Mouse (Mus musculus): ENCODE data around the gene Itih4. TPM values are rescaled to one million over a fixed set of nuclear protein-coding genes. Genes with fewer than 3 reads are reported as not detected.

Itih4 gene
- polyA plus RNA-seq, 1 experiment from 2014 or later, result not detected

DNA sequence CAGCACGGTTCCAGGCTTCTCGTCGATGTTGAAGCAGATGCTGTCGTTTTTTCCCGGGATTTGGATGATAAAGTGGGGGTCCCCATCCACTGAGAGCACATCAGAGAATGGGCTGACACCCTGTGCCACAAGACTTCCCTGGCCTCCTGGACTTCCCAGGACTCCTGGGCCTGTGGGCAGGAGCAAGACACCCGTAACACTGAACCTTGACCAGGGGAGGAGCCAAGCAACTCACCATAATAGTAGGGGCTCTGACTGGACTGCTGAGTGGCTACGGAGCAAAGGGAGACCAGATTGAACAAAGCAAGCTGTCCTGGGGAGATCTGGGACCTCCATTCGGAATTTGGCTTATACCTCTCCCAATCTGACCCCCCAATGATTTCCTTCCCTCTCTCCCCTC lies 26.4 kb downstream of the Itih4 start:
- H3K4me1 ChIP-seq, result no peaks in the 10 kb centered on the region
- ATAC-seq (ENCODE audit: insufficient number of reproducible peaks, insufficient read depth, low FRiP score, low TSS enrichment, low read depth), result no peak
- no peak overlapping the region for H3K4me3 ChIP-seq
- no peaks in the 10 kb centered on the region for H3K9me3 ChIP-seq
- no peak overlapping the region for H3K27ac ChIP-seq
- 79% methylated on average over 8 of the region's 8 CpGs for WGBS
- no peak overlapping the region for H3K4me2 ChIP-seq
- H3K9ac ChIP-seq, result no peak overlapping the region
- no peaks in the 10 kb centered on the region for H3K36me3 ChIP-seq
- H3K27me3 ChIP-seq, result no peaks in the 10 kb centered on the region

DNA sequence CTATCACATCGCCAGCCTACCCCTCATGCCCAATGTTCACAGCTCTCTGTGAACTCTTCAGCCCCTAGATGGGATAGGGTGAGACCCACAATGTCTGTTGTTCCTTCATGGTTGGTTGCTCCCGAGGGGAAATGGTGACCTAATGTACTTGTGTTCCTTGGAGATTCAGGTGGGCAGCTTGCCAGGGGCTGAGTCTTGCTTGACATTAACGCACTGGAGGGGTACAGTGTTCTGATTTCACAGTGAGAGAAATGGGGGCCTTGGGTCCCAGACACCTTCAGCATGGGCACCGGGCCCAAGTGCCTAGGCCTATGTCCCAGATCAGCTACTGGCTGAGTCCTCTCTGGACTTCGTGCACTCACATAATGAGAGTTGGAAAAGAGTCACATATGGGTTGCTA lies 27.1 kb downstream of the Itih4 start:
- no peaks in the 10 kb centered on the region for H3K4me1 ChIP-seq
- H3K4me3 ChIP-seq, result no peak overlapping the region
- WGBS, result 88% methylated on average over 5 of the region's 5 CpGs
- no peaks in the 10 kb centered on the region for H3K36me3 ChIP-seq
- H3K9ac ChIP-seq, result no peak overlapping the region
- no peaks in the 10 kb centered on the region for H3K27me3 ChIP-seq
- no peak for ATAC-seq (ENCODE audit: insufficient number of reproducible peaks, insufficient read depth, low FRiP score, low TSS enrichment, low read depth)
- H3K9me3 ChIP-seq, result no peaks in the 10 kb centered on the region
- H3K27ac ChIP-seq, result no peak overlapping the region
- no peak overlapping the region for H3K4me2 ChIP-seq

DNA sequence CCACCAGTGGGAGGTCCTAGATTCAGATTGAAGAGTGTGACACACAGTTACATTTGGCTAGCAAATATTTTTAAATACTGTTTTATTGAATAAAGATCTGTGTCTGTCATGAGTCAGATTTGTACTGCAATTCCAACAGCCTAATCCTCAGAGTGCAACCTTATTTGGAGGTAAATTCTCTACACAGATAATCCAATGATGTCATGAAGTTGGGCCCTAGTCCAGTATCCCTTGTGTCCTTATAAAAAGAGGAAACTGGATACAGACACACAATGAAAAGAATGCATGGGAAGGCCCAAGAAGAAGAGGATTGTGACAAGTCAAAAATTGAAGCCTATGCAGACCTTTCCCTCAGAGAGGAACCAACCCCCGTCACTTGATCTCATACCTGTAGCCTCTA lies 30.2 kb downstream of the Itih4 start:
- ATAC-seq (ENCODE audit: insufficient number of reproducible peaks, insufficient read depth, low FRiP score, low TSS enrichment, low read depth), result no peak
- H3K27ac ChIP-seq, result no peak overlapping the region
- H3K4me3 ChIP-seq, result no peak overlapping the region
- H3K4me1 ChIP-seq, result no peaks in the 10 kb centered on the region
- no peaks in the 10 kb centered on the region for H3K27me3 ChIP-seq
- no peaks in the 10 kb centered on the region for H3K9me3 ChIP-seq
- no peak overlapping the region for H3K4me2 ChIP-seq
- no peaks in the 10 kb centered on the region for H3K36me3 ChIP-seq
- 75% methylated on average over 1 of the region's 1 CpGs for WGBS
- no peak overlapping the region for H3K9ac ChIP-seq

GRCm38 (mm10) chr14:30922053-30922670 lies 35.9 kb downstream of the Itih4 start:
- Histone ChIP-seq H3K36me3 (no peaks in the 10 kb centered on the region), H3K4me2 (no peak overlapping the region), H3K27me3 (no peaks in the 10 kb centered on the region), H3K27ac (no peak overlapping the region), H3K4me1 (no peaks in the 10 kb centered on the region), H3K4me3 (no peak overlapping the region), H3K9me3 (no peaks in the 10 kb centered on the region), H3K9ac (no peak overlapping the region)
- 59% methylated on average over 8 of the region's 8 CpGs for WGBS
- no peak for ATAC-seq (ENCODE audit: insufficient number of reproducible peaks, insufficient read depth, low FRiP score, low TSS enrichment, low read depth)

- no peak within 1 kb of the TSS for H3K27ac ChIP-seq
- H3K9ac ChIP-seq, result no peak within 1 kb of the TSS
- ATAC-seq (ENCODE audit: insufficient number of reproducible peaks, insufficient read depth, low FRiP score, low TSS enrichment, low read depth), result no peak
- H3K4me2 ChIP-seq, result no peak within 1 kb of the TSS
- no peaks in the 10 kb centered on the region for H3K27me3 ChIP-seq
- no peaks in the 10 kb centered on the region for H3K4me1 ChIP-seq
- WGBS, result 64% methylated on average over 6 of the region's 6 CpGs
- H3K36me3 ChIP-seq, result no peaks in the 10 kb centered on the region
- H3K4me3 ChIP-seq, result no peak within 1 kb of the TSS
- H3K9me3 ChIP-seq, result no peaks in the 10 kb centered on the region
Measured at GRCm38 (mm10) chr14:30923375-30924105, 37.3 kb downstream of the Itih4 start, which contains the start of gene Itih3. Gene Itih3, minus strand, starts transcription at chr14:30923760.

GRCm38 (mm10) chr14:30925492-30925891 lies 39.2 kb downstream of the Itih4 start:
- no peak overlapping the region for H3K9ac ChIP-seq
- H3K27me3 ChIP-seq, result no peaks in the 10 kb centered on the region
- H3K4me3 ChIP-seq, result no peak overlapping the region
- WGBS, result 75% methylated on average over 3 of the region's 3 CpGs
- no peak overlapping the region for H3K4me2 ChIP-seq
- no peaks in the 10 kb centered on the region for H3K4me1 ChIP-seq
- H3K27ac ChIP-seq, result no peak overlapping the region
- H3K9me3 ChIP-seq, result no peaks in the 10 kb centered on the region
- no peak for ATAC-seq (ENCODE audit: insufficient number of reproducible peaks, insufficient read depth, low FRiP score, low TSS enrichment, low read depth)
- no peaks in the 10 kb centered on the region for H3K36me3 ChIP-seq

DNA sequence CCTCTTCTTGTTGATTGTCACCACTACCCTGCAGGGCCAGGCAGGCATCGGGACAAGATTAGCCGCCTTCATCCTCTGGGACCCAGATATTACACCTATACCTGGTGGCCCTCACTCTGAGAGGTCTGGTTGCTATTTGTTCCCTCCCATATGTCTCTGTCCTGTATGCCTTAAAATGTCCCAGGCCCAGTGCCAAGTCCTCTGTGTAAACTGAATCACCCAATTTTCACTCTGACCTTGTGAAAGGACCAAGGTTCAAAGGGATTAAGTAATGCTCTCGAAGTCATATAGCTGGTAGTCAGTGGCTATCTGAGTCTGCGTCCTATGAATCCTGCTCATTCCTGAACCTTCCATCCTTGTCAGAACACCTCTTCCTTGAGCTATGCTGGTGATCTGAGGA lies 44.1 kb downstream of the Itih4 start:
- no peak overlapping the region for H3K9ac ChIP-seq
- no peaks in the 10 kb centered on the region for H3K36me3 ChIP-seq
- H3K9me3 ChIP-seq, result no peaks in the 10 kb centered on the region
- H3K4me1 ChIP-seq, result no peaks in the 10 kb centered on the region
- no peak overlapping the region for H3K4me2 ChIP-seq
- H3K4me3 ChIP-seq, result no peak overlapping the region
- no peak for ATAC-seq (ENCODE audit: insufficient number of reproducible peaks, insufficient read depth, low FRiP score, low TSS enrichment, low read depth)
- 88% methylated on average over 4 of the region's 4 CpGs for WGBS
- H3K27ac ChIP-seq, result no peak overlapping the region
- H3K27me3 ChIP-seq, result no peaks in the 10 kb centered on the region

DNA sequence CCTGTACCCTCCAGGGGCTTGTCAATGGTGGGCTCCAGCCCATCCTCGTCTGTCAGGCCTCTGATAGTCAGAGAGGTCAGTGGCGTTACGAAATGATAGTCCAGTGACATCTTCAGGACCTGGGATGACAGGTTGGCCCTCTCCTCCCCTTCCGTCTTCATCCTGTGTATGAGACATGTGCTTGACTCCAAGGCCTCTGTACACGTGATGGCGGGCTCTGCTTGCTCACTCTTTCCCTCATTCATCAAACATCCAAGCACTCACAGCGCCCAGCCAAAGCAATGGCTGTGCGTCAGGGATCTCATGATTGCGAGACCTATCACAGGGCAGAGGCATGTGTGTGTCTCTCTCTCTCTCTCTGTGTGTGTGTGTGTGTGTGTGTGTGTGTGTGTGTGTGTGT lies 47.1 kb downstream of the Itih4 start:
- Histone ChIP-seq H3K27ac (no peak overlapping the region), H3K9me3 (no peaks in the 10 kb centered on the region), H3K4me2 (no peak overlapping the region), H3K4me3 (no peak overlapping the region), H3K27me3 (no peaks in the 10 kb centered on the region), H3K9ac (no peak overlapping the region), H3K4me1 (no peaks in the 10 kb centered on the region), H3K36me3 (no peaks in the 10 kb centered on the region)
- WGBS, result 78% methylated on average over 9 of the region's 9 CpGs
- no peak for ATAC-seq (ENCODE audit: insufficient number of reproducible peaks, insufficient read depth, low FRiP score, low TSS enrichment, low read depth)

DNA sequence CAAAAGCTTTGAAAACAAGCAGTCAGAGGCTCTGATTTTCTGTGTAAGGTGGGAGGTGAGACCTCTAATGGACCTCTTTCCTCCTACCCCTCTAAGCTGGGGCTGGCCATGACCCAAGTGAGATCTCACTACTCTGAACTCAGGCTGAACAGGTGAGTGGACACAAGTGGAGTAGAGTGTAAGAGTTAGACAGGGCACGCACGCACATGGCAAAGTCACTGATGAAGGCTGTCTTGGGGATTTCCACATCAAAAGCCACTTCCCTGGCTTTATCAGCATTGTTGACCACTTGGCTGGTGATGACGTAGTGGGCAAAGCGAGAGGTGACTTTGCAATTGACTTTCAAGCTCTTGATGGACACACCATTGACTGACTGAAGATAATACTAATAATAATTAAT lies 56.0 kb downstream of the Itih4 start:
- Histone ChIP-seq H3K4me1 (no peaks in the 10 kb centered on the region), H3K36me3 (no peaks in the 10 kb centered on the region), H3K27me3 (no peaks in the 10 kb centered on the region), H3K9ac (no peak overlapping the region), H3K9me3 (no peaks in the 10 kb centered on the region), H3K27ac (no peak overlapping the region), H3K4me3 (no peak overlapping the region), H3K4me2 (no peak overlapping the region)
- ATAC-seq (ENCODE audit: insufficient number of reproducible peaks, insufficient read depth, low FRiP score, low TSS enrichment, low read depth), result no peak
- WGBS, result 89% methylated on average over 4 of the region's 4 CpGs

- Histone ChIP-seq H3K4me2 (no peak within 1 kb of the TSS), H3K27ac (no peak within 1 kb of the TSS), H3K36me3 (no peaks in the 10 kb centered on the region), H3K4me1 (no peaks in the 10 kb centered on the region), H3K4me3 (no peak within 1 kb of the TSS), H3K9ac (0 out of 2 replicates have a peak within 1 kb of the TSS, but pooled peaks have one; percentile 21), H3K27me3 (0 out of 2 replicates have a peak, but pooled peaks cover 3% of the 10 kb centered on the region), H3K9me3 (no peaks in the 10 kb centered on the region)
- no peak for ATAC-seq (ENCODE audit: insufficient number of reproducible peaks, insufficient read depth, low FRiP score, low TSS enrichment, low read depth)
- WGBS, result 84% methylated on average over 7 of the region's 7 CpGs
Measured at GRCm38 (mm10) chr14:30943038-30943437, 56.8 kb downstream of the Itih4 start, which contains the start of gene Itih1. Gene Itih1, minus strand, starts transcription at chr14:30943289.

GRCm38 (mm10) chr14:30943860-30944674 lies 57.8 kb downstream of the Itih4 start:
- H3K27me3 ChIP-seq, result 0 out of 2 replicates have a peak, but pooled peaks cover 6% of the 10 kb centered on the region
- H3K4me2 ChIP-seq, result no peak overlapping the region
- no peaks in the 10 kb centered on the region for H3K4me1 ChIP-seq
- no peaks in the 10 kb centered on the region for H3K9me3 ChIP-seq
- no peak overlapping the region for H3K9ac ChIP-seq
- no peak for ATAC-seq (ENCODE audit: insufficient number of reproducible peaks, insufficient read depth, low FRiP score, low TSS enrichment, low read depth)
- WGBS, result 68% methylated on average over 11 of the region's 11 CpGs
- H3K36me3 ChIP-seq, result no peaks in the 10 kb centered on the region
- H3K4me3 ChIP-seq, result no peak overlapping the region
- H3K27ac ChIP-seq, result no peak overlapping the region
